Mouse (Mus musculus) embryo, embryonic 10 days (tissue): ENCODE measurements at regions not wholly inside any gene's neighbourhood (a gene's known extent, or its start where the extent isn't known, plus 50 kb on each side); places are given as distances from the start of the nearest gene placed in this dataset.

Experiments used
- DNase-seq: peaks from one replicate; pipeline ENCODE4 v3.0.0-alpha.2; 2015; ENCODE audit warnings: low spot score

DNA sequence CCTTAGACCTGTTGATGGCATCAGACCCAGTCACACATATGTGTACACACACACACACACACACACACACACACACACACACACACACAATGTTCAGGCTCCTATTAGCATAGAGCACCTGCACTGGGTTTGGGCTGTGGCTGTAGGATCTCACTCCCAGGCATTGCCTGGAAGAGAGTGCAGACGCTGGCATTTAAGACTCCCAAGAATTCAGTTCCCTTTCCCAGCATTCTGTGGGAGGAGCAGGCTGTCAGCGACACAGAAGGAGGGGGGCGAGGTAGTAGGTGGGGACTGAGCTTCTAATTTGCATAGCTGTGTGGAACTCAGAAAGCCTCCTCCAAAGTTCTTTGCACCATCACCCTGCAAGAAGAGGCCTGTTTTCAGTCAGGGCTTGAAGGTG is 374.2 kb upstream of the Fam49b start:
- DNase-seq, result peak; percentile 69

DNA sequence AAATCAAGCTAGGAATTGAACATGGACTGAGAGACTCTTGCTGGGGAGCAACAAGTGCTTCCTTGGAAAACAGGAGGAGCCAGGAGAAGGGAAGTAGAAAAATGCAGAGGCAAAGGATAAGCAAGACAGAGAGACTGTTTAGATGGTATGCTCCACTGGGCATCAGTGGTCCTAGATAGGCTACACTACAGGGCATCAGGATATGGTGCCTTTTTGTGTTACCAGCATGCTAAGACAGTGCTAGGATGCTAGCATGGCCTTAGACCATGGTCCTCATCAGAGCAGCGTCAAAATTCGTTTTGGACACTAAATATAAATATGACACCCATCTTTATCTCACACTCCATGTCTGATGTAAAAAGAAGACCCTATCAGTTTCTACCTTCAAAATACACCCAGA is 374.6 kb upstream of the Fam49b start:
- DNase-seq, result no peak

DNA sequence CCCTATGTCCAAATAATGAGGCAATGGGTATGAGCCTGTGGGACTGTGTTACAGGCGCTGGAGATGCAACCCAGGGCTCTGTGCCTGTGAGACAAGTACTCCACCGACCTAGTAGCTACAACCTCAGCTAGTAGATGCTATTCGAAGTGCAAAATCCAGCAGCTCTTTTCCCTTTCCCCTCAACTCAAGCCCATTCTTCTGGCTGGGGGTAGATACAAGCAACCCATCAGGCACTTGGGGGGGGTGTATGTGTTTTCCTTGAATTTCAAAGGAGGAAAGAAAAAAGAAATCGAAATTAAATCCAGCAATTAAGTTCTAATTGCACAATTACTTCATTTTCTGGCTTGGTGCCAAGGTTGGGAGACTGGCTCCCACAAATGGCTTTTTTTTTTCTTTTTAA is 372.4 kb upstream of the Gm21798 start:
- DNase-seq, result no peak

DNA sequence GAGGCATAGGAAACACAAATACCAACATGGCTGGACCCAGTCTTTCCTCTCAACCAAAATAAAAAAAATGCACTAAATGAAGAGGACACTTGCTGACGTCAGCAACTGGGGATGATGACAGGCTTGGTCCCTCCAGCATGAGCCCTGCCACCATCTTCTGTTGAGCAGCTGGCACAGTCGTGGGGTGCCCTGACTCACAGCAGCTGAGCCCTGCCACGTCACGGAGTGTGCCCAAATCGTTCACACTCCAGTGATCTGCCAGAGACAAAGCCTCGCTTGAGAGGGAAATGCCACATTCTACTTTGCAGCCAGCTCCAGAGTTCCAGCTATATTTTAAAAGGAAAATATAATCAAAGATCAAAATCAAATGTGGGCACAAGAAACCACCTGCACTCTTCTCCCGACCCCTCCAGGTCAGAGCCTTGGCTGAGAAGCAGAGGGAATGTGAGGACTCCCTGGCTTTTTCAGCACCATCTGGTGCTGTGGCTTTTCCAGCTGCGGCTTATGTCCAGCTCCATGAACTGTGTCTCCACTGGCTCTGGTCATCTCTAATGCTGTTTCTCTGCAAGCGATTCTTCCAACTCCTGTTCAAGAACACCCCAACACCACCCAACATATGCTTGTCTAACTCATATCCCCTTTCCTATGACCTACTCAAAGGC is 371.0 kb upstream of the Gm21798 start:
- DNase-seq, result no peak

DNA sequence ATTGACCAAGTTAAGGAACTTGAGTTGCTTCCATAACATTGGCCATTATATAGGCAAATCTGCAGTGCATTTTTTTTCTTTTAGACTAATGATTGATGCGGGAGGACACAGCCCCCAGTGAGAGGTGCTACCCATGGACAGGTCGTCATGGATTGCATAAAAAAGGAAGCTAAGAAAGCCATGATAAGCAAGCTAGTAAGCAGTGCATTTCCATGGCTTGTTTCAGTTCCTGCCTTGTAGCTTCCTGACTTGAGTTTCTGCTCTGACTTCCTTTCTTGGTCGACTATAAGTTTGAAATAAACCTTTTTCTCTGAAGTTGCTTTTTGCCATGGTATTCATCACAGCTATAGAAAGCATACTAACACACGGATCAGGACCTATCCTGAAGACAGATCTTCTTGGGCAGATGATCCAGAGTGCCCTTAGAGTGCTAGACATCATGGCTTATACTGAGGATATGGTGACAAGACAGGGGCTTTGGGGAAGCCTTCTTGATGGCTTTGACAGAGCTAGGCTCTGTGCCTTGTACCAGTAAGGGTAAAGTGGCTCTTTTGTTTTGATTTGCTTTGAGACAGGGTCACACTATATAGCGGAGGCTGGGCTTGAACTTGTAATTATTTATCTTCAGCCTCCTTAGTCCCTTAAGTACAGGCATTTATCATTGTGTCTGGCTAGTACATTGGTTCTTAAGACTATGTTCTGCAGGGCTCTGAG is 370.1 kb upstream of the Gm21798 start:
- no peak for DNase-seq

DNA sequence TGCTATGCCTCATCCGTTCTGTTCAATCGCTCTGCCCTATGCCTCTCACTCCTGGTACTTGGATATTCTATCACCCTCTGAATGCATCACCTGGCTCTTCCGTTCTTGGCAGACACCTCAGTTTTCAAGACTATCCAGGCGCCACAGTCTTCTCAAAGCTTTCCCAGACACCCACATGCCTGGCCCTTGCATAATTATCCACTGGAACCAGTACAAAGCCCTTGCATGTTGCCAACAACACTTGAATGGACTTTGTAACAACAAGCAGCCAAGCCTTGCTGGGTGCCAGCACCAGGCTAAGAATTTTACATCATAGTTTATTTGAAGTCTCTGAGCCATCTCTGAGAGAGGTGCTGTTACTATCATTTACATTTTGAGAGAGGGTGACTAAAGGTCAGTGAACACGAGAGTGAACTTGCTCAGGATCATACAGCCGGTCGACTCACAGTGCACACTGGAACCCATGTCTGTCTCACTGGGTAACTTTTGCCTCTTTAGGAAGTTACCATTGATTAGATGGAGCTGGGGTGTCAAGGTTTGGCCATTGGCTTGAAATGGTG is 368.8 kb upstream of the Gm21798 start:
- DNase-seq, result no peak

DNA sequence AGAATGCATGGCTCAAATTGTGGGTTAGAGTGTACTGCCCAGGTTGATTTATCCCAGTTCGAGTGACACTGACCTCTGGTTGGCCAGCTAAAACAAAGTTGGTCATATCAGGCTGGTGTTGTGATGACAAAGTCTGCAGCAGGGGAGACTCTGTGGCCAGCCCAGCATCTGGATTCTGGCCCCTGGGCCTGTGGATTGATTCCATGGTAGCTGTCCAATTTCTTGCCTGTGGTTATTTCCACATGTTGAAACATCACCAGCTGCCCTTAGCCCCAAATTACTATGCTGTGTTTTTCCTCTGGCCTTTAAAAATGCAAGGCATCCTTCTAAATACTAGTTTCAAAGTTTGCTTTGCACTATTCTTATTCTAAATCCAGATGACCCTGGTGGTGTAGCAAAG is 346.8 kb upstream of the Gm21798 start:
- DNase-seq, result no peak

DNA sequence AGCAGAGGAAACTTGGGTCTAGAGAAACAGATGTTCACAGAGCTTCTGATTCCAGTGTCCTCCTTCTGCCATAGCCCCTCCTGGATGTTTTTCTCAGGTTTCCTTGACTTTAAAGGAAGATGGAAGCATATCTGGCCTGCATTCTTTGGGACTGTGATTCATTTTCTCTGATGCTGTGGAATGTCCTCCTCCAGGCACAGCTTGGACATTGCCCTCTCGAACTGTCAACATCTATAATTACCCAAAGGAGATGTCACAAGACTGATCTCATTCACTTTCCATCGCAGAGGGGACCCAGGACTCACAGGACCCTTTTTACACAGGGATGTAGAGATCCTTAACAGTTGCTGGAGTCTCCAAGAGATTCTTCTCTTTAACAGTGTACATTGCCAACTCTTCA is 345.9 kb upstream of the Gm21798 start:
- no peak for DNase-seq

DNA sequence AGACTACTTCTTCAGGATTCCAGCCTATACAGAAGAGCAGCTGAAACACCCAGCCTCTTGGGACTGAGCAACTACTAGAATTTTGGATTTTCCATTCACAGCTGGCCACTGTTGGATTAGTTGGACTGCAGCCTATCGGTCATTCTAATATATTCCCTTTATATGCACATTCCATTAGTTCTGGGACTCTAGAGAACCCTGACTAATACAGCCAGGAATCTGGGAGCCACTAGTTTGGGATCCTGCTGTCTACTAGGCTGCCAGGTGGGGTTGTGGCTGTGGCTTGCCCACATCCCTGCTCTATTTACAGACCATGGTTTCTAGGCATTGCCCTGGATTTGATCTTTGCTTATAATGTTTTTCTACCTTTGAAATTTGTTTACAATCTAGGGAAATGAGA is 343.3 kb upstream of the Gm21798 start:
- no peak for DNase-seq

DNA sequence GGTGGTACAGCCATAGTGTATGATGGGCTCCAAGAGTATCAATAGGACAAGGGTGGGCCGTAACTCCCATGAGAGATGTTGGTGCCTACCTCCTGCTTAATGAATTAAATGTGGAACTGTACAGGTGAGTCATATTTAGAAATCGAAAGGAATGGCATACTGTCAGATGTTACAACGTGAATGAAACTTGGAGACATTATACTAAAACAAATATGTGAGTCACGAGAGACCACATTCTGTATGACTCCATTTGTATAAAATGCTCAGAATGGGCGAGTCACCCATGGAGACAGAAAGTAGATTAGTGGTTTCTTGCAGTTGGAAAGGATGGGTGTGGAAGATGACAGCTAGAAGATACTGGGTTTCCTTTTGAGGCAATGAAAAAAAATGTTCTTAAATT is 340.4 kb upstream of the Gm21798 start:
- DNase-seq, result no peak

DNA sequence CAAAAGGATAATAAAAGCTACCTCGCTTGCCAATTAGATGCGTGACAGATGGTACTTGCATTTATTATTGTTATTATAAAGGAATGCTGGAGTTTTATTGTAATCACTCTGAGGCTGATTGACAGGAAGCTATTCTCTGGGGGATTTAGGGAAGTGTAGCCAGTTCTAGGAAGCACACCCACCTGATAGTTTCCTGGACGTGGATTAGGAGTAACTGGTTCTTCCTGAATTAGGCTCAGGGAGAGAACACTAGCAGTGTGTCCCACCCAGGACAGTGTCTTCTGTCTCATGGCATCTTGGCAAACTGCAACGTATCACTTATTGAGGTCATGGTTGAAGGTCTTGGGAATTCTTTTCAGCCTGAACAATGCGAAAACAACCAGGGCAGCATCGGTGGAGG is 336.9 kb upstream of the Gm21798 start:
- DNase-seq, result no peak

DNA sequence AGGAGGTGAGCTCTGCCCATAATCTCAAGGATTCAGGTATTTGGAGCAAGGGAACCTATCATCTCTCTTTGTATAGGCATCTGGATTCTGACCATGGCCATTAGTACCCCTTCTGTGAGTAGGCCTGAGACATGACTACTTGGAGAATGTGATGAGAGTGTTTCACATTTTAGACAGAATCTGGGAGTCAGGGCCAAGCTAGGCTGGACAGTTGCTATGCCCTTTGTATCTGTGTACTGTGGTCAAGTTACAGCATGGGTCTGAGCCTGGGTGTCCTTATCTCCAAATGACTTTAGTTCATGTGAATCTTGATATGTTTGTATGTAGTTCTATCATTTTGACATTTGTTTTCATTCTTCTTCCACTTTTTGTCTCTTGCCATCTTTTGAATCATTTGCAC is 336.3 kb upstream of the Gm21798 start:
- DNase-seq, result no peak

DNA sequence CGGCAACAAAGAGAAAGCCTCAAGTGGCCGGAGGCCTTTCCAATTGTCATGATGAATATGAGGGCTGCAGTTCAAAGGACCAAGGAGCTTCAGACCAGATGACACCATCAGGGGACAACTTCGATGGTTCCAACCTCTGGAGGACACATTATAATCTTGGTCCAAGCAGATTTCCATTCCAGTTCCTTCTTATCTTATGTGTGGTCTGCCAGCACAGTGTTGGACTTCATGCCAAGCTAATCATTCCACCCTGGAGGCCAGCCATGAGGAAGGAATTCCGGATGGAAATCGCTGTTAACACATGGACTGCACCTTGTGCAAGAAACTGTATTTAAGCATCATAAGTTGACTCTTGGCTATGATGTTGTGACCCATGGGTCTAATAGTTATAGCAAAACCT is 334.5 kb upstream of the Gm21798 start:
- DNase-seq, result no peak

DNA sequence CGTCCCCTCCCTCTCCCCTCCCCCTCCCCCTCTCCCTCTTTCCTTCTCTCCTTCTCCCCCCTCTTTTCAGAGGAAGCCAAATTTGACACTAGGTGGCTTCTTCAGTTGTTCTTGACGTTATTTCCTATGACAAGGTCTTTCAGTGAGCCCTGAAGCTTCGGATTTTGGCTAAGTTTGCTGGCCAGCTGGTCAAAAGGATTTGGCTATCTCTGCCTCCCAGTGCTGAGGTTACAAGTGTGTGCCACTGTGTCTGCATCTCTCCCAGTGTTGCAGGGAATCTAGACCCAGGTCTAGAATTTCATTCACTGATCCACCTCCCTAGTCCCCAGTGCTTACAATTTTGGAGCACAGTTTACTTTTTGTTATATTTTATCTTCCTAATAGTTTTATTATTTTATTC is 329.7 kb upstream of the Gm21798 start:
- no peak for DNase-seq

DNA sequence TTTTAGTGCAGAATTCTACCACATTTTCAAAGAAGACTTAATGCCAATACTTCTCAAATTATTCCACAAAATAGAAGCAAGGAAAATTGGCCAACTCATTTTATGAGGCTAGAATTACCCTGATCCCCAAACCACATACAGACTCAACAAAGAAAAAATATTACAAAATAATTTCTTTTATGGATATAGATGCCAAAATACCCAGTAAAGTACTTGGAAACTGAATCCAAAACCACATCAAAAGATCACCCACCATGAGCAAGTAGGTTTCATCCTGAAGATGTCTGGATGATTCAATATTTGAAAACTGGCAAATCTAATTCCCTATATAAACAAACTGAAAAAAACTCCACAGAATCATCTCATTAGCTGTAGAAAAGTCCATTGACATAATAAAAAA is 316.7 kb upstream of the Gm21798 start:
- DNase-seq, result no peak

DNA sequence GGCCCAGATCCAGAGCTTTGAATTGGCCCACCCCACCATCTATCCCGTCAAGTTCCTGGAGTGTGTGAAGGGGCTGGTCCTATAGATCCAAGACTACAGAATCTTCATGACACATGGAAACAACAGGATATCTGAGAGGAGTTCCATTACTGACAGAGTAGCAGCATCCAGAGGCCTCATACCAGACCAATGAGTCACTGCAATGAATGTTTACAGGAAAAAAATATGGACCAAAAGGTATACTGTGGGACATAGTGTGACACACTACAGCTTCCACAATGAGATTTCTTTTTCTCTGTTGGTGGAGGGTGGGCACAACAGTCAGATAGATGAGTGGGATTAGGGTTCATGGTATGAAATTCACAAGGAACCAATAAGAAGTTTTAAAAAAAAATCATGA is 316.0 kb upstream of the Gm21798 start:
- no peak for DNase-seq

DNA sequence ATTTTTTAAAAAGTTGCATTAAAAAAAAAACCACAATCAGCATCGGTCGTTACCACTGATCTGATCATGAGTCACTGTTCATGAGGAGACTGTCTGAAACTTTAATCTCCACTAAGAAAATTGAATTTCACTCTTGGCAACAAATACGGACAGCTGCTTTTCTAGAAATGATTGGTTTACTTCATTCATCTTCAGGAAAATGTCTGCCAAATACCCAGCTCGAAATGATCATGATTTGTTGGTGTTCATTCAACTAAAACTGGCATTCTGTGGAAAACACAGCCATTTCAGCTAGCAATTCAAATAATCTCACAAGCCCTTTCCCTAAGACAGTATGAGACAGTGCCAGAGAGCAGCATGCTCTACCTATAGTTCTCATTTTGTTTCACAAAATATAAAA is 312.7 kb upstream of the Gm21798 start:
- DNase-seq, result no peak

DNA sequence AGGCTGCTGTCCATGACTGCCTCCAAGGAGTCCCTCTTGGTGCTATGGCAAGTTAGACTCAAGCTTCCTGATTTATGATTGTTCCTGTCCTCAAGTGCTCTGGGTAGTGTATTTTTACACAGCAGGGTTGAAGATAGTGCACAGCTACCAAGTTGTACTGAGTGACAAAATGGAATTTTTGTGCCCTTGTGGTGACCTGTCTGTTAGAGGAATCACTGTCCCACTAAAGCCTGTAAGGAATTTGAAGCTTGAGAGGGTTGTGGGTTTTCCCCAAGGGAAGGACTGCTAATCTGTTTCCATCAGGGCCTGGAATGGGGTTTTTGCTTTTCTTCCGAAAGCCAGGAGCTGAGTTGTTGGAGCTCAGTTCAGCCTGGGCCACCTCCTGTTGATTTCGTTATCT is 306.8 kb upstream of the Gm21798 start:
- DNase-seq, result no peak

DNA sequence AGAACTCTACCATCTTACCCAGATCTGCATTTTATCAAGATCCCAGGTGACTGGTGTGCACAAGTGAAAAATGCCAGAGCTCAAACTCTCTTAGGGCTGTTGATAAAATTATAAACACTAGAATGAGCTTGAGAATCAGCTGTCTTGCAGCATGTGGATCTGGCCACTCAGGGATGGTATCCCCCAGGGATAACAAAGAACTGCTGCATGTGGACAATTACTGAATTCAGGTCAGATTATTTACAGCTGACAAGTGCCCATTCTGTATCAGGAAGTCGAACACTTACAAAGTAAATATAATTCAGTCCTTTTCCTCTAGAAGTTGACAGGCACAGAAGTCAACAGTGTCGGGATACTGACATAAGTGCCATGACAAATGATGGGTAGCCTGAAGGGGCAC is 306.3 kb upstream of the Gm21798 start:
- DNase-seq, result no peak

DNA sequence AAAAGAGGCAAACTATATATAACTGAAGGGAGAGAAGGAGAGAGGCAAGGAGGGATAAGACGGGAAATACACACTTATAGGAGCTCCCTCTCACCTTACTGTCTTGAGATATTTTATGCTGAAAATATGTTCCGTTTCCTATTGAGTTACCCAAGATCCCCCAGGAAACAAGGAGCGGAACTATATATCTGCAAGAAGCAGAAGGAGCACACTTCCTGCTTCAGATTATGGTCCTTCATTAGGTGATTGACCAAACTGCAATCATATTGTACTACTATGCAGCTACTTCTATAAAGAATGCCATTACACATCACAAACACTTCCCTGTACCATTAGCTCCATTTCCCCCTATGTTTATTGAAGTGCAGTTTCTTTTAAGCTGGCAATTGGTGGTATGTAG is 304.9 kb upstream of the Gm21798 start:
- no peak for DNase-seq

DNA sequence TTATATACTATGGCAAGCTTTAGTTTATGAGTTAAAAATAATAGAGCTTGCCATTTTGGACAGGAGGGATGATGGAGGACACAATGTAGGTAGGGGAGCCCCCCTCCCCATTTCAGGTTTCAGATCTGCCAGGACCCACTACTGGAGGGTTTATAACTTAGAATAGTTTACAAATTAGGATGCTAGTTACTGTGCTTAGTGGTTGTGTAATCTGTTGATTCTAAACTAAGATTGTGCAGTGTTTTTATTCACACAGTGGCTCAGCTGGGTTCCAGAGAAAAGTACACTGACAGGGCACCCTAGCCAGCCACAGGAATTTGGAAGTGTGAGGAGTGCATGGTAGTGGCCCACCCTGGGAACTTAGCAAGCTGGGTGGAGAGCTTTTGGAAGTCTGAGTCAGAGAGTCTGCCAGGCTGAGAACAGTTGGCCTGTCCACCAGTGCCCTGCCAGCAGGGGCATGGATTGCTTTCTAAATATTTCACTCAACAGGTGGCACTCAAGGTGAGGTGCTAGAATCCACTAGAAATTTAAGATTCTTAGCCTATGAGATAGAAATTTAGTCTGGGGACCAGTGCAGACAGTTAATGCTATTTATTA is 303.9 kb upstream of the Gm21798 start:
- DNase-seq, result no peak

DNA sequence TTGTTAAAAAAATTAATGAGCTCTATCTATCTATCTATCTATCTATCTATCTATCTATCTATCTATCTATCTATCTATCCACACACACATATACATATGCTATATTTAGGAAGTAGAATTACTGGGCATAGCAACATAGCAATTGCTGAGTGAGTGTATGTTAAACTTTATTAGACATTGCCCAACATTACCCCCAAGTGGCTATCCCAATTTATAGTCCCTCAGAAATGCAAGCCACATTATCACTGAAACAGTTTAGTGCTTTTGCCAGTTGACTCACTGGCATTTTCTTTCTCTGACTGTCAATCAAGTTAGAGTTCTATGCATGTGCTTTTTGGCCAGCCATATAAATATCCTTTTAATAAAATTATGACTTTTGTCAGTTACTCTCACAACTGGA is 302.3 kb upstream of the Gm21798 start:
- no peak for DNase-seq

DNA sequence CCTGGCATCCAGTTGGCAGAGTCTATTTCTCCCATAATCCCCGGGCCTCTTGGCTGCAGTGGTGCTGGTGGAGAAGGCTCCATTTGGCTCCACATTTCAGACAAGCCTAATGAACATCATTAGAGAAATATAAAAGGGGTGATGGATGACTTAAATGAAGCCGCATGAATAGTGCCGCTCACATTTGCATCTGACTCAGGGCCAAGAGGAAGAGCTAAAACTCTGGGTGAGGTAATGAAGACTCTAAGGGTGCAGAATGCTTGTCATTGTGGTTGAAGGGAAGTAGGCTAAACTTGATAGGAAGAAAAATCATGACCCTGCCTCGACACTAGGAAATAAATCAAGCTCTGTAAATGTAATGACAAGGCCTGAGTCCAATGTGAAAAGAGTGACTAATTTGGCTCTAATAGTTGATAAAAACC is 298.3 kb upstream of the Gm21798 start:
- no peak for DNase-seq
